Mouse (Mus musculus) naive thymus-derived CD4-positive, alpha-beta T cell, adult 2 months (primary cell): ENCODE data around the gene Scn4b.

Experiments
- DNase-seq: peaks from one replicate; pipeline ENCODE4 v3.0.0-alpha.2; 2011; ENCODE audit warnings: low read depth

Gene Scn4b

DNA sequence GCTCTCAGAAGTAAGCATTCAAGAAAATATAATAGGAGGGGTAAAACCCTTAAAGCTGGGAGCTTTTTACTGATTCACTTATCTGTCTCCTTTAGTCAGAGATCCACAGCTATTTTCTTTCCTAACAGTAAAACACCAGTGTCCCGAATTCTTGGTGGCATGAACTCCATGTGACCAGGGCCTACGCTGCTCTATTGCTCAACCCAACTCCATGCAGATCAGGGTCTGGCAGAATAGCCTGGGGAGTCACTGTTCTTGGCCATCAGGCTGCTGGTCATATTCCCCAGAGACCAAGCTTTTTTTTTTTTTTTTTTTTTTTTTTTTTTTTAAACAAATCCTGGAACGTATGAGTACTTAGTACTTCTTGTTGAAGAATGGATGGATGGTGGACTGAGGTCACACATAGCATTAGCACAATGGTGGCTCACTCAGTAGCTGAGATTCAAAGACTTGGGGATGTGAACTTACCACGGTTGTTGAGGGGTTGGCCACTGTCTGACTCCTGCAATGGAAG is 51.5 kb downstream of the Scn4b start:
- no peak for DNase-seq

DNA sequence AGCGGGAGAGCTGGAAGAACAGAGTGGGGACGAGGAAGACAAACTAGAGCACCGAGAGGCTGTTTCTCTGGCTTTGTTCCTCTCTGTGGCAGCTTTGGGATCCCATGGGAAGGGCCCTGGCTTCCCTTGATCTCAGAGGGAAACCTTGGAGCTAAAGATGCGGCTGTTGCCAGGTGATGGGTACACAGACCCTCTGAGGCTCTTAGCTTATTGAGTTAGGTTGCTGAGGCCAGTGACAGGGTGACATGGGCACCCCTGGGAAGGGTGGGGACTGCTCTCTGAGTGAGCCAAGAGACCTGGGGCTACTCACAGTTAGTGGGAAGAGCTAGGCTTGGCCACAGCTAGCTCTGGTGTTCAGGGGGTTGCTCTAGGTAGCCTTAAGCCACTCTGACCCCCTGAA is 57.3 kb downstream of the Scn4b start:
- no peak for DNase-seq

- no peak for DNase-seq
These were observed 58.1 kb downstream of the Scn4b start for GRCm38 (mm10) chr9:45196125-45196830.

GRCm38 (mm10) chr9:45197549-45197948 is 59.4 kb downstream of the Scn4b start:
- no peak for DNase-seq

GRCm38 (mm10) chr9:45201319-45201947 is 63.2 kb downstream of the Scn4b start:
- no peak for DNase-seq

- peak; percentile 51 for DNase-seq
These were observed 64.0 kb downstream of the Scn4b start for GRCm38 (mm10) chr9:45202021-45202798.
